Mouse (Mus musculus) ZHBTc4 (cell line): ENCODE results near the gene Tulp2.

Experiments used
- DNase-seq: peaks from one replicate; pipeline ENCODE4 v3.0.0-alpha.2; 2011; ENCODE audit warnings: low read depth, low spot score

The Tulp2 gene

GRCm38 (mm10) chr7:45481374-45481927 is at the start of gene Tulp2:
TSS of gene Tulp2 (plus strand) at chr7:45481877.
- peak; percentile 94 for DNase-seq

GRCm38 (mm10) chr7:45433835-45434202 is 47.9 kb upstream of the Tulp2 start:
- DNase-seq = no peak

GRCm38 (mm10) chr7:45434203-45435015 is 47.3 kb upstream of the Tulp2 start, which contains the start of gene Gys1:
TSS of gene Gys1 (plus strand) at chr7:45434844.
- peak; percentile 100 for DNase-seq

GRCm38 (mm10) chr7:45435038-45435437 is 46.6 kb upstream of the Tulp2 start:
- DNase-seq = no peak

- no peak for DNase-seq
These were observed 45.2 kb upstream of the Tulp2 start for GRCm38 (mm10) chr7:45436444-45436843.

GRCm38 (mm10) chr7:45437046-45437445 is 44.6 kb upstream of the Tulp2 start:
- DNase-seq = peak; percentile 77

GRCm38 (mm10) chr7:45437521-45438276 is 44.0 kb upstream of the Tulp2 start, which contains the start of gene Ruvbl2:
TSS of gene Ruvbl2 (minus strand) at chr7:45438096.
- DNase-seq = peak; percentile 82

- DNase-seq = no peak
These were observed 37.9 kb upstream of the Tulp2 start for GRCm38 (mm10) chr7:45443526-45444420.

GRCm38 (mm10) chr7:45446589-45446988 is 35.1 kb upstream of the Tulp2 start:
- DNase-seq = no peak

GRCm38 (mm10) chr7:45447325-45447990 is 34.2 kb upstream of the Tulp2 start:
- peak; percentile 68 for DNase-seq

GRCm38 (mm10) chr7:45449974-45450373 is 31.7 kb upstream of the Tulp2 start:
- no peak for DNase-seq

- peak; percentile 92 for DNase-seq
These were observed 30.2 kb upstream of the Tulp2 start for GRCm38 (mm10) chr7:45451344-45451982.

- DNase-seq = no peak
These were observed 26.7 kb upstream of the Tulp2 start for GRCm38 (mm10) chr7:45454971-45455370.

- peak; percentile 81 for DNase-seq
These were observed 25.6 kb upstream of the Tulp2 start for GRCm38 (mm10) chr7:45455932-45456696.

- peak; percentile 76 for DNase-seq
These were observed 24.9 kb upstream of the Tulp2 start for GRCm38 (mm10) chr7:45456721-45457203.

GRCm38 (mm10) chr7:45457204-45458060 is 24.2 kb upstream of the Tulp2 start:
- peak; percentile 84 for DNase-seq

- peak; percentile 79 for DNase-seq
These were observed 22.7 kb upstream of the Tulp2 start for GRCm38 (mm10) chr7:45458748-45459563.
